Mouse (Mus musculus): ENCODE data around the gene Slc9a9.

The Slc9a9 gene

DNA sequence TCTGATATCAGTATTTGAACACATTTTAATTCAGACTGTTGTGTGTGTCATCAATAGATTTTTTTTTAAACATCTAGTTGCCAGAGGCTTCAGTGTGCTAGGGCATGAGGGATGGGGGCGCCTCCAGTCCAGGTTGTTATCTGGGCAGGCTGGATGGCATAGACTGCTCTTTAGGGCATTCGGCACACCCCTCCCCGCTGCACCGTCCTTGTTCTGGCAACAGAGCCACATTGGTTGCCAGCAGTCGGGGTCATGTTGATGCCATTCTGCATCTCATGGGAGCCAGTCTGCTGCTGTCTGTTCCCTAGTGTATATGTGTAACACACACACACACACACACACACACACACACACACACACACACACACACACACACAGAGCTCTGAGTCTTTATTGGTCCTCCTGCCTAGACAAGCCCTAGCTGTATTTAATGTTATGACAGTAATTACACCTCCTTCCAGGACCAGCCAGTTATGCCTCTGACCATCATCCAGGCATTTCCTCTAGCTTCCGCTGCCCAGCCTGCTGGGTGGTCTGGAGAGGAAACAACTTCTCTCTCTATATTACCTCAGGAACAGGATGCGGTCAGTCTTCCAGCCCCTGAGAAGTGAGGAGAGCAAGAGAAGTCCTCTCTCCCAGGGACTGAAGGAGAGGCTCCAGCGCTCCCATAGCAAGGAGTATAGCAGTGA lies 63.0 kb downstream of the Slc9a9 start:
- no peak for DNase-seq (ENCODE audit: low read depth, low spot score)

DNA sequence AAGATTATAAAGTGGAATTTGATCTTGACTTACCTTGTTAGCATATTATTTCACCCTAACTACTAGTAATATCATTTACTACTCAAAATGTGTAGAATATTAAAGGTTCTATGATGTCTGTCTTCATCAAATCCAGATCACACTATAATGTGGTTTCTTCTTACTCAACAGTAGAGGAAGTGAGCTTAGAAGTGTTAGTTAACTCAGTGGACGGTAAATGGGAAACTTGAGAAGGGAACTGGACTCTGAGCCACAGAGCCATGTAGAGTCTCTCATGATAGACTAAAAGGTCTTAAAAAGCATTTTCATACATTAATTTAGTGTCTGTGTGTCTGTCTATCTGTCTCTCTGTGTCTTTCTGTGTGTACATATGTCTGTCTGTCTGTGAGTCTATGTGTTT lies 64.6 kb downstream of the Slc9a9 start:
- no peak for DNase-seq (ENCODE audit: low read depth, low spot score)

DNA sequence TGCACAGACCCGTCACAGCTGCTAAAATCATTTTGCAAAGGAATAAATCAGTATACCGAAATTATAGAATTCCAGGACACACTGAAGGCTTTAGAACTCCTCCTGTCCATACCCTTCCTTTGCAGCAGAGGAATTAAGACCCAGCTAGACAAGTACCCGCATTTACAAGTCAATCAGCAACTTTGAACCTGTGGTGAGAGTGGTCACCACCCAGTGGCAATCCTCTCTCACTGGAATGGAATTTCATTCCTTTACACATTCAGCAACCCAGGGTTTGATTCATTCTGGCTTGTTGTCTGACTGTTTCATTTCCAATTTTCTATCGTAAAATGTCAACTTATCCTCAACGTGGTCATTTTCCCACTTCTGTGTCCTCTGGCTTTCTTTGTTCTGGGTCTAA lies 67.5 kb downstream of the Slc9a9 start:
- no peak for DNase-seq (ENCODE audit: low read depth, low spot score)

DNA sequence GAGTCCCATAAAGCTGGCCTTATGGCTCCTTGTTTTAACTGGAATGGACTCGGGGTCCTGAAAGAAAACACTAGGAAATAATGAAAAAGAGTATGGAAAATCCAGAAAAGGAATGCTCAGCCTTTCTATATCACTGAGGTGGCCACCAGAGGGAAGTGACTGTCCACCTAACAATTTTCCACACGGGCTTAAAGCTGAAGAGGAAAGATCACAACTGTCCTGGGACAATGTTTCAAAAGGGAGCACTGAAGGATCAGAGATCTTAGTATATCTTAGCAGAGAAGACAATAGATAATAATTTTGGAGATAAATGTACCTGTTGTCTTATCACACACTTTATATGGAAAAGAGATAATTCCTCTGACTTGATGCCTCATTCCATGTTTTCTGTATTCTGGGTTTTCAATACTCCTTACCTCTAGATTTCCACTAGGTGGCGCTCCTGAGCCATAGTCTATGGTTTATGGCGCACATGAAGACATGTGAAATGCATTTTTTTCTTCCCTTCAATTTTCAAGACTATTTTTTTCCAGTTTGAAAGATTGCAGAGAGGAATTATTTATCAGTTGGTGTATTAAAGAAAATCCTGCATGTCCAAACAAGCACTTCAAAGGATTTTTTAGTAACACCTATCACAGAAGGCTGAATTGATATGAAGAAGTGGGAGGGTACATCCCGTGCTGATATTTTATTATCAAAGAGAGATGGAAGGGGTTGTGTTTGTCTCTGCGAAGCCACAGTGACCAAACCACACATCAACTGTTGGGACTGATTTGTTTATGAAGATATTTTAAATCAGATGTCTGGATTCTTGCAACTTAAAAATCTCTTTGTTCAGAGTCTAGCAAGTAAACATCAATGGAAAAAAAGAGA lies 69.1 kb downstream of the Slc9a9 start:
- DNase-seq (ENCODE audit: low read depth, low spot score) = peak; percentile 38

DNA sequence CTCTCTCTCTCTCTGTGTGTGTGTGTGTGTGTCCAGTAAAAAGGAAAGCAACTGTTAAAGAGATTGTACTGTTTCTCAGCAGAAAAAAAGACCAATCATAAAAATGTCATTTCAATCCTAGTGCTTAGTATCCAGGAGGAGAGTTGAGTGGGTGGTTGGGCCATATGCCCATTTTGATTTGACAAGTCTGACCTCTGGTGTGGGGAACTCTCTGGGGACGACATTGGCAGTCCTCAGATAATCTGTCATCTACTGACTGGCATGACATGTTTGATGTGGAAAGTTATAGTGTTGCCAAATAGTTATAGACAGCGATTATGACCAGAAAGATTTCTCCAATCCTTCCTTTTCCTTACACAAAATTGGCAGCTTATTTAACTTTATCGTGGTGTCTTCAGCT lies 71.1 kb downstream of the Slc9a9 start:
- no peak for DNase-seq (ENCODE audit: low read depth, low spot score)

DNA sequence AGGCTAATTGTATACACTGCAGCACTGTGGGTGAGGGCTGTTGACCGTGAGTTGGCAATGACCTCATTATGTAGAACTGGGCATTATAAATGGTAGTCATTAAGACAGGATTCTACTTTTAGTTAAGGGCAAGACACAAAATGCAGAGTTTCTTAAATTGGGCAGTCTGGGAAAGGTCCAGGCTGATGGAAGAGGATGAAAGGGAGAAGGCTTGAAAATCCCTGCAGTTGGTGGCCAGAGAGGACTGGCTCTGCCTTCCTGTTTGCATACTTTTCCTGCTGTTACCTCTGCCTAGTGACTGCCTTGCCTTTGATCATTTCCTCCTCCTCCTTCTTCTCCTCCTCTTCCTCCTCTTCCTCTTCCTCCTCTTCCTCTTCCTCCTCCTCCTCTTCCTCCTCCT lies 73.6 kb downstream of the Slc9a9 start:
- no peak for DNase-seq (ENCODE audit: low read depth, low spot score)

DNA sequence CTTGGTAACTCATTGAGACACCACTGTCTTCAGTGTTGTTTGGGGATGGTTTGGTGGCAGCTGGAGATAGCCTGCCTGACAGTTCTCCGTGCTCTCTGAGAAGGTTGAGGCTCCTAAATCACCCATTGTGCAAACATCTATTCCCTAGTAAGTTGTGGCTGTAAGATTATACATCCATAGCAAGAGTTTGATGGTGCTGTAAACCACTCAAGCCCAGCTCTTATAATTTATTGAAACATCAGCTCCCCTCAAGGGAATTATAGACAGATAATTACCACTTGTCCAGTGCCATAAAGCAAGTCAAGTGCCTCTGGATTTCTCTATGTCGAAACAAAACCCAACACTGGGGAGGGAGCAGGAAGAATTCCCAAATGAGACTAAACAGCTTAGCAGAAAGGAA lies 78.8 kb downstream of the Slc9a9 start:
- no peak for DNase-seq (ENCODE audit: low read depth, low spot score)

DNA sequence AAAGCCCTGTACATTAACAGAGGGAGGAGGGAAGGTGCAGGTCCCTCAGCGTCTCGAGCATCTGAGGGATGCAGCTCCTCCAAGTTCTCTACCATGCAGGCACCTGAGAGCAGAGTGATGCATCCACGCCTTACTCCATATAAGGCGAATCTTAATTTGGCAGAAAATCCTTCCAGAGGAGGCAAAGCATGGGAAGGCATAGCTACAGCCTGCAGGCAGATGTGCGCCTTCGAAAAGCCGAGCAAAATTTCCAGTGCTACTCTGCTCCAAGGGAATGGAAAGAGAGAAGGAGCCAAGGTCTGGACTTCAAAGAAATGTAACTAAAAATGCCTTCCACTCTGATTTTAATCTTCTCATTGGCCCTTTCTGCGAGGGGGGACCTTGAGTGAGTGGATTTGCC lies 80.5 kb downstream of the Slc9a9 start:
- no peak for DNase-seq (ENCODE audit: low read depth, low spot score)

DNA sequence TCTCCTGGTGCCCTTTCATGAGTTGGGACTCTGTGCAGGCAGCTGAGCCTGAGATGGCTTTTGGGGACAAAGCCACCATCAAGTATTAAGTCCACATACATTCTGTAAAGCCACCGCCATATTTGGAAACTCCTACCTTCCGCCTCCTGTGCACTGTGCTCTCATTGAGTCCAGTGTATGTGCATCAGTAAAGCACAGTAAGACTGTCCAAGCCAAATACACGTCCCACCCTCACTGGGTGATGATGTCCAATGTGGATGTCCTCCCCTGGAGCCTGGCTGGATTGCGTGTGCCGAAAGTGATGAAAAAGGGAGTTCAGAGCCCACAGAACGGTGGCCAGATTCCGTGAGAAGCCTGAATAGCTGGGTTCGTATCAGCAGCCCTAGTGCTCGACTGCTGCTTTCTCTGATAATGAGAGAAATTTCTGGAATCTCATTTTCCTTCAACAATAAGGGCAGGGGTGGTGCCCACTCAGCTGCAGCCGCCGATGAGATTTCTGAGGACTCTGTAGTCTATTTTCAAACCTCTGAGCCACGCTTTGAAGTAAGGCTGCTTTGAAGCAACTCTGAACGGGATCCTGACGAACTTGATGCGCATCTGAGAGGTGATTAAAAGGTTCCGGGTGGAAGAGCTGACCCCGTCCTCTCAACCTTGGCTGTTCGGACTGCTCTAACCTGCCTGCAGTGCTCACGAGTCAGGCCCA lies 81.4 kb downstream of the Slc9a9 start:
- DNase-seq (ENCODE audit: low read depth, low spot score) = no peak

DNA sequence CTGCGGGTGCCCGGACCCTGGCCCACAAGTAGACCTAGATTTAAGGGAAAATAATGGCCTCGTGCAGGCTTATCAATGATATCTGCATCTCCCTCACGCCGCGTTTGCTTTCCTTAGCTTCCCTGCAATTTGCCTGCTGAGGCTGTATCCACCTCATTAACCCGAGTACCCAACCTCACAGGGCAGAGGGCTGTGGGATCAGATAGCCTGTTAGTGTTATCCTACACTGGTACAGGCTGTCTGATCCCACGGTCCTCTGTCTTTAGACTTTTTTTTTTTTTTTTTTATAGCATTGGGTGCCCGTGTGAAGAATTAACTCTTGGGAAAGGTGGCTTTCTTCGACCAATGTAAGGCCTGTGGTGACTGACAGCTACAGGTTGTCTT lies 81.9 kb downstream of the Slc9a9 start:
- no peak for DNase-seq (ENCODE audit: low read depth, low spot score)

DNA sequence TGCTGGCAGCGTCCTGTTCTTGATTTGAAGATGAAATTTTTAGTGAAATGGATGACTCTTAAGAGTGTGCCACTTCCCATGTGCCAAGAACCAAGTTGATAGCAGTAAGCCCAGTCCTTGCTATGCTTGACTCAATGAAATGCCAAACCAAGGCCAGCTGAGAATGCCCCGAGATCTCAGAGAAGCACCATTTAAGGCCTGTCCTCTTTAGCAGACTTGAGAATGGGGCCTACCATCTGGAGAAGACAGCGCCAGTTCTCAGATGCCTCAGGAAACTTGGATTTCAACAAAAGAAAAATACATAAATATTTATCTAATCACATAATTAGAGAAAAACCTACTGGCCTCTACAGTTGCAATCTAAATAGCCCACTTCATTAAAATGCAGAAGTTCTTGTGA lies 82.4 kb downstream of the Slc9a9 start:
- DNase-seq (ENCODE audit: low read depth, low spot score) = no peak

DNA sequence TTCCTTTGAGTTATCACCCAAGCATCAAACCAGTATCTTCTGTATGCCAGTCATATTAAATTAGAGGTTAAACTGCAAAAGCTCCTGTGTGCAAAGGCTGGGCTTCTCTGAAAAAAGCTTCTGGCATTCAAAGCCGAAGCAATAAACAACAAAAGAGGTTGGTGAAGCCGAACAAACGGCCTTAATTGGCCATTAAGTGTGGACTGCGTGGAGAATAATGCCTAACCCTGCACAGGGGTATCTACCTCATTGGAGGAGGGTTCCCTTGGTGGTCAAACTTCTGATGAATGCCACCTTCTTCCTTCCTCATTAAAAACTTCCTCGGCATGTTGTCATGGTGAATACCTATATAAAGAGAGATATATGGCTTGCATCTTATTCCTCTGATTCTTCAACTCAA lies 90.2 kb downstream of the Slc9a9 start:
- no peak for DNase-seq (ENCODE audit: low read depth, low spot score)

DNA sequence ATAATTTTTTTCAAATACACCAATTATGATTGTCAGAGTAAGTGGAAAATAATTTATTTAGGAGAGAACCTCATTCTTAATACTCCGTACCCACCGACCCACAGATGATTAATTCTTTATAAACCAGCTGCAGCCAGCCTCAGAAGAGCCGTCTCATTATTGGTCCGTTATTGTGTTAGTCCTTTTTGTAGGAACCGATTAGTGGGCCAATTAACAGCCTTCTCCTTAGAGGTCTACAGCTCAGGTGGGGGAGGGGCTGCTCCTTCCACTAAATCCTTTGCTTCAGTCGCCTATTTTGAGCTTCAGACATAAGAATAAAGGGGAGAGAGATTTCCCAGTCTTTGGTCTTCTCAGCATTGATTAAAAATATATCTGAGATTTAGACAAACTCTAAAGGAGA lies 98.4 kb downstream of the Slc9a9 start:
- DNase-seq (ENCODE audit: low read depth, low spot score) = no peak

DNA sequence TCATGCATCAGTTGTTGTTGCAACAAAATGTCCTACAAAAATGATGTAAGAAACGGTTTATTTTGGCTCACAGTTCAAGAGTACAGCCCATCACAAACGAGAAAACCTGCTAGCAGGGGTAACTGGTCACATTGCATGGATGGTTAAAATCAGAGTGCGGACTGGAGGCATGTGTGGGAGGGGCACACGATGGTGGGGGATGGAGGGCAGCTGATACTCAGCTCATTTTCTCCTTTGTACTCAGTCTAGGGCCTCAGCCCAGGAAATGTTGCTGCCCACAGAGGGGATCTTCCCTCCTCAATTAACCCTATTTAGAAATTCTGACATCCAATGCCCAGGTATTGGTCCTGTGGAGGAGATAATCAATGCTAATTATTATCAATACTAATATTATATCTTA lies 98.8 kb downstream of the Slc9a9 start:
- DNase-seq (ENCODE audit: low read depth, low spot score) = no peak

DNA sequence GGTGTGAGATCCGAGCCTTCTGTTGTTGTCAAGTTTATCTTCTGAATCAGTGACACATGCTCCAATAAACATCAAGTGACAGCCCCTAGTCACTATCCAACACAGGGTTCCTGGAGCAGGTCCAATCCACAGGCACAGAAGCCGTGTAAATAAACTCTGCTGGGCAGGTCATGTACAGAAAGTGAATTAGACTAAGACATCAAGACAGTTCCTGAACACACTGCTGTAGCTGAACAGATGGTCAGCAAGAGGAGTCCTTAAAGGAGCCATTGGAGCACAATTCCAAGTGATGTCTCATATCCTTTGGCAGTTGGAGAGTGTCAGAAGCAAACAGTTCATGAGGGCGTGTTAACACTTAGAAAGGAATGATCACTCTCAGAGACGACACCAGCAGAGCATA lies 103.6 kb downstream of the Slc9a9 start:
- DNase-seq (ENCODE audit: low read depth, low spot score) = no peak

DNA sequence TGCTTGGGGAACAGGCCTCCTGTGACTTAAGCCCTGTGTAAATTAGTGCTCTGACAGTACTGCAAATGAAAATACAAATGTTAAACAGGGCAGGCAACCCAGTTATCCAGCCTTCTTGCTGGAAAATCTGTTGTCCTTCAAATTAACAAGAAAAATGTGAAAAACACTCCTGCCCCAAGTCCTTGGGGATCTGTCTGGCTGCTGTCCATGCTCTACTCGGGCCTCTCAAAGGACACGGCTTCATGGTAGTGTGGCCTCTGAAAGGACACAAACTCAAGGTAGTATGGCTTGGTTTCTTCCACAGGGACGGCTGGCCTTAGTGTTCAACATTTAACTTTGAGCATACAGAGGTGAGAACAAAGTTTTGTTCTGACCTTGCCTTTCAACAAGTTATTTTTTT lies 118.6 kb downstream of the Slc9a9 start:
- no peak for DNase-seq (ENCODE audit: low read depth, low spot score)

DNA sequence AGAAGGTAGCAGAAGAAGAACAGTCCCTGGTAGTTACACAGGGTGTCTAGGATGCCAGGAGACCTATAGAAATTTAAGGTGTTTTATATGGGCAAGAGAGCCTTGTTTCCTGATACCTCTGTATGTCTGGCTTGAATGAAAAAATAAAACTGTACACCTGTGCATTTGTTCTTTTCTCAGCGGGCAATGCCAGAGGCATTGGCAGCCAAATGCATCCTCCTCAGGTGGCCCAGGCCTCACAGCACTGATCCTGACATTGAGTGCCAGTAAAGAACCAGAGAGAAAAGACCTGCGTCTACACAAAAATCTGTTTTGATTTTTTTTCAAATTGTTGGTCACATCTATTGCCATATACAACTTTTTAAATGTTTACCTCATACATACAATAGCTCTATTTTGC lies 121.3 kb downstream of the Slc9a9 start:
- no peak for DNase-seq (ENCODE audit: low read depth, low spot score)

DNA sequence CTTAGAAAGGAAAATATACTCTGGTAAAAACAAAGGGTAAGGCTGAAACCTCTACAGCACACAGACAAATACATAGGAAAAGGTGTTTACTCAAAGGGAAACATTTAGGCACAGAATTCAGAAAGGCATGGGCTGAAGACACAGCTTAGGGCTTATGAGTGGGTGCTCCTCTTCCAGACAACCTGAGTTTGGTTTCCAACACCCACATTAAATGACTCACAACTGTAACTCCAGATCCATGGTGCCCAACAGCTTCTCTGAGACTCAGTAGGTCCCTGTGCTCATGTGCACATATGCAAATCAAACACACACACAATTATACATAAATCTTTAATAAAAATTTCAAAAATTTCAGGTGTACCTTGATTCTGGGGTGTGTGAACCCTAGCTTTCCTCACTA lies 133.4 kb downstream of the Slc9a9 start:
- DNase-seq (ENCODE audit: low read depth, low spot score) = no peak

DNA sequence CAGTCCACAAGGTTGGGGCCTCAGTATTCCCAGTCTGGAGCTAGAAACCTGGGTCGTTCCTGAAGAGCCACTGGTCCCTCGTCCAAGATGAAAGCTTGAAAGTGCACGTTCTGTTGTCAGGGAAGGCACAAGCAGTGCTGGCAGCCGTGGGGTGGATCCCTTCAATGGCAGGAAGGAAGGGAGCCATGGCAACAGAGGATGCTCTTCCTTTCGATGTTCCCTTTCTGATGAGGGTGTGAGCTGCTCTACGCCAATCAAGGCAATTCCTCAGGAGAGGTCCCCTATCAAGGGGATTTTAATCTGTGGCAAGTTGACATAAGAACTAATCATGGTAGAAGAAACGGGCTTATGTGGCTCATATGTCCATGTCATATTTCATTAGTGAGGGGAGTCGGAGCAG lies 135.8 kb downstream of the Slc9a9 start:
- DNase-seq (ENCODE audit: low read depth, low spot score) = no peak

DNA sequence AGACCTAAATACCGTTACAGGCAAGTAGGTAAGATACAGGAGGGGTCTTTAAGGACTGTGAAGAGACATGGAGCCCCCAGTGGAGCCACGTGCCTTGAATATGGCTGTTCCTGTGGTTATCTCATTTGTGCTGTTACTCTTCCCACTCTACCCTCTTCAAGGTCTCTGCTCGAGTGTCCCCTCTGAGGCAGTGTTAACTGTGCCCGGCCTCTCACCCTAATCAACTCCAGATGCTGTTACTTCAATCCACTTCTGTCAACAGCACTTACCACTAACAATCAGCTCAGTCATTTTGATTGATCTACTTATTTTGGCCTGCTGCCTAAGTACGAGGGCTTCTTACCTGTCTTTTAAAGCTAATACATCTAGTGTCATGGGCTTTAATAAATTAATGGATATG lies 145.8 kb downstream of the Slc9a9 start:
- DNase-seq (ENCODE audit: low read depth, low spot score) = no peak

DNA sequence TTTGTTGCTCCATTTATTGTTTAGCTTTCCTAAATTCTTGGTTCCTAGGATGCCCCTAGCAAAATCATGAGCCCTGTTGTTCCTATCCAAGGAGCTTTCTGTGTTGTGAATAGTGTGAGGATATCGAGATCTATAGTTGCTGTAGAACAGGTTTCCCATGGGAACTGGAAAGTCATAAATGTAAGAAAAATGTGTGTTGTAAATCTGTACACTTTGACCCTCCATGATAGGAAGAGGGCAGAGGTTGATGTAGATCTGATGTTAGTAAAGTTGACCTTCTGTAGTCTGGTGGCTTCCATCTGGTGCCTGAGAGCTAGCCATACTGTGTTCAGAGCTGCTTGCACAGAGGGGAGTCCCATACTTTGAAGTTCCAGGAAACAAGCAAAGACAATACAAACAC lies 151.6 kb downstream of the Slc9a9 start:
- no peak for DNase-seq (ENCODE audit: low read depth, low spot score)

DNA sequence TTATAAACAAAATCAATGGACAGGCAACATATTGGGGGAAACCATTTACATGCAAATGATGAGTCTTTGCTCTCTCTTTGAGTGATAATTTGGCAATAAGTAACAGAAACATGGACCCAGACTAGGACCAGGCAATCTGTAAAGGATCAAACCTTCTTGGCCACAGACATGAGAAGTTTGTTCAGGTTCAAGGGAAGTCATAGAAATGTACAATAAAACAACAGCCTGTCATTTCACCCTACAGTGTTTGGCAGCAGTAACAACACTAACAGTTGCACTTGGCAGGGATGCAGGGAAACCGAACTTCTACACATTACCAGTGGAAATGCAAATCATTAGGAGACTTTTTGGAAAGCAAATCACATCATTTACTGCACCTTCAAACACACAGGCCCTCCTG lies 164.1 kb downstream of the Slc9a9 start:
- no peak for DNase-seq (ENCODE audit: low read depth, low spot score)

DNA sequence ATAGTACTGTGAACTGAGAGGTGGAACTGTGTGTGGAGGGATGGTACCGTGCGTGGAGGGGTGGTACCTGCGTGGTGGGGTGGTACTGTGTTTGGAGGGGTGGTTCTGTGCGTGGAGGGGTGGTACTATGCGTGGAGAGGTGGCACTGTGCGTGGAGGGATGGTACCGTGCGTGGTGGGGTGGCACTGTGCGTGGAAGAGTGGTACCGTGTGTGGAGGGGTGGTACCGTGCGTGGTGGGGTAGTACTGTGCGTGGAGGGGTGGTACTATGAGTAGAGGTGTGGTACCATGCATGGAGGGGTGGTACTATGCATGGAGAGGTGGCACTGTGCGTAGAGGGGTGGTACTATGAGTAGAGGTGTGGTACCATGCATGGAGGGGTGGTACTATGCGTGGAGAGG lies 167.7 kb downstream of the Slc9a9 start:
- no peak for DNase-seq (ENCODE audit: low read depth, low spot score)
